Mouse (Mus musculus): ENCODE results near the gene Prdm2.

DNA sequence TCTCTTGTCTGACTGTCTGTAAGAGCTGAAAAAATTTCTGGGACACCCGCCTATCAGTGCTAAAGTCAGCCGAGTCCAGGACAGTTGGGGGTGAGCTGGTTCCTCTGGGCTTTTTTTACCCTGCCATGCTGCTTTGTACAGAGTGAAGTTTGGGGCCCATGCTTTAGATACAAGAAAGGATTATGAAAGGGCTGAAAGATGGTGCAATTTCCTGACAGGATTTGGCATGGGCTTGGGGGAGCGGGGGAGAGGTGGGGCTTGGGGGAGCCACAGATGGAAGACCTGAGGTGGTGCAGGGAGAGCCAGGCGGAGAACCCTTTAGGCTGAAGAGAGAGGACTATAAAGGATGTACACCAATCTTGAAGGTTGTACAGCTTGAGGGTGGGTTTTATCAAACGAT is 26.3 kb upstream of the Prdm2 start:
- TF ChIP-seq POLR2A (IDR thresholded peaks at IDR 0.05; ENCODE audit: insufficient read depth, low read depth, low read length) (no peak), CTCF (IDR thresholded peaks at IDR 0.05) (no peak; the same call in 1 of the 2 replicates), EP300 (IDR thresholded peaks at IDR 0.05; ENCODE audit: insufficient read depth, low read depth, low read length) (no peak)
